Mouse (Mus musculus) CD8-positive naive resting alpha-beta T cell, adult 2 months (primary cell): Measurements from ENCODE around the gene 1700113H08Rik.

Source experiments
- DNase-seq, 2 experiments: peaks; one replicate each; pipeline ENCODE4 v3.0.0; 2022; ENCODE audit warnings: low read depth in 2 of 2, low spot score in 2 of 2

1700113H08Rik gene

DNA sequence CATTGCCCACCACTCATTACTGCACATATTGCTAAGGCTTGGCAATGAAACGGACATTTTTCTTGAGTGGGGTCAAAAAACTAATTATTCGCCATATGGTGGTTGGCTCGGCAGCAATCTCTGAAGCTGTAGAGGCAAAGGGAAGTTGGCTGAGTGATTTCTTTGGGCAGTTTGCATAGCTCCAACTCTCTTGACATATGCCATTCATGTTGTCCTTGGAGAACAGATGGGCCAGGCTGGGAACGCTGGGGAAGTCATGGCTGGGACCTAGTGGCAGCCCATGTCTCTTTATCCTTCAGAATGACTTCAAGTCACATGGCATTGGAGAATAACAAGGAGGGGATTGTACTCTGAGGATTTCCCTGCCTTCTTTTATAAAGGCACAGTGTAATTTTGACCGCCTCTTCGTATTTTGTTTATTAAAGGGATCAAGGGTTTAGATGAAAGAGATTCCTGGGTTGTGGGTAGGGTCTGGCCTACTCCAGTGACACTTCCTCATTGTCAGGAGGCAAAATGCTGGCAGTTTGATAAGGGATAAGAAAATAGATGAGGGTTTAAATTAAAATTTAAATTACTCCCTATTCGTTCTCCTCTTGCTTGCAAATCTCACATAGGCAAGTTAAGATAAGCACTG, 138.4 kb downstream of the 1700113H08Rik start:
- DNase-seq = no peak

DNA sequence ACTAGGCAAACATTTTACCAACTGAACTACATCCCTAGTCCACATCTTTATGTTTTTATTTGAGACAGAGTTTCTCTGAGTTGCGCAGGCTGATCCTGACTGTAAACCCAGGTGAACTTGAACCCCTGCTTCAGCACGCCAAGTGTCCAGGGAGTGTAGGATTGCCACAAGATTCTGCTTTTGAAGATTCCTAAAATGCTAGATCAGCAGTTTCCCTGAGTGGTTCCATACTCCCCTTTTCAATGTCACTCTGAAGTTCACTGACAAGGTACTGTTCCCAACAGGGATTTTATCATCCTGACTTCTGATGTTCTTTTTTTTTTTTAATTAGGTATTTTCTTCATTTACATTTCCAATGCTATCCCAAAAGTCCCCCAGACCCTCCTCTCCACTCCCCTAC, 140.9 kb downstream of the 1700113H08Rik start:
- DNase-seq = no peak

DNA sequence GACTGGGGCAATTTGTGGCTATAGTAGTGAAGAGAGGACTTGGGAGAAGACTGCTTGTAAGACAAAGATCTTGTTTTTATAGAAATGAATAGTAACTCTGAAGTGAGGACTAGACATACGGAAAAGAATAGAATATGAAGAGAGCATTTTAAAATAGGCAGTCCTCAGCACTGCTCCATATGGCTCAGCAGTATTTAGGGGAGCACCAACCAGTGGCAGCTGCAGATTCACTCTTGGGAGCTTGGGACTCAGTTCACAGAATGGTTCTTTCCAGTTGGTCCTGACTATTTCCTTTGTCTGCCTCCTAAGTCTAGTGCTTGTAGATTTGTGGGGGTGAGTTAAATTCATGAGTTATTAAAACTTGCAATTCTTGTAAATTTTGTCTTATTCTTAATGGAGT, 151.6 kb downstream of the 1700113H08Rik start:
- DNase-seq = no peak

DNA sequence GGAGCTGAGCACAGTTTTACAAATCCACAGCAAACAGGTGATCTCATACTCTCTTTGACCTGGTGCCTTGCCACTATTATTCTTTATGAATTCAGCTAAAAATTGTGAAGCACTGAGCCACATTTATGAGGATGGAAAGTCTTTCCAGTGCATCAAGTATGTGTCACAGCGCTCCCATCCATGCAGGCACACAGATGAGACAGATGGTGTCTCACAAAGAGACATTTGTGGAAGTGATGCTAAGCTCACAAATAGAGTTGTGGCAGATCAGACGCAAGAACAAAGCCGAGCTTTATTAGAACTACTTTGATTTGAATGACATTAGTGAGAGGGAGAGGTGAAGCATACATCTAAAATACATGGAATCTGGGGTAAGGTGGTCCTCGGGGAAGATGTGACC, 153.2 kb downstream of the 1700113H08Rik start:
- DNase-seq = no peak

DNA sequence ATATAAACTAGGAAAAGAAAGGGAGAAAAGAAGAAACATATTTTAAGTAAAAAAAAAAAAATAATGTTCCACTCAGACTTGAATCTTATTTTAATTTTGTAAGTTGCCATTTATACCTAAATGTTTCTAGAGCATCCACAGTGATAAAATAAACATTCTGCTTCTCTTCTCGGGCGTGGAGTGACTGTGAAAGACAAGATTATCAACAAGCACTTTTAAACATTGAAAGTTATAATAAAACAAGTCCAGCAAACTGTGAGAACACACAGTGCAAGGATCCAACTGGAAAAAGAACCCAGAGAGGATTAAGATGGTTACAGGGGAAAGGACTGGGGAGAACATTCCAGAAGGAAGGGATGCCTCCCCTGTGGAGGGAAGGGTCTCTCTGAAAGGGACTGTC, 155.0 kb downstream of the 1700113H08Rik start:
- DNase-seq = no peak

DNA sequence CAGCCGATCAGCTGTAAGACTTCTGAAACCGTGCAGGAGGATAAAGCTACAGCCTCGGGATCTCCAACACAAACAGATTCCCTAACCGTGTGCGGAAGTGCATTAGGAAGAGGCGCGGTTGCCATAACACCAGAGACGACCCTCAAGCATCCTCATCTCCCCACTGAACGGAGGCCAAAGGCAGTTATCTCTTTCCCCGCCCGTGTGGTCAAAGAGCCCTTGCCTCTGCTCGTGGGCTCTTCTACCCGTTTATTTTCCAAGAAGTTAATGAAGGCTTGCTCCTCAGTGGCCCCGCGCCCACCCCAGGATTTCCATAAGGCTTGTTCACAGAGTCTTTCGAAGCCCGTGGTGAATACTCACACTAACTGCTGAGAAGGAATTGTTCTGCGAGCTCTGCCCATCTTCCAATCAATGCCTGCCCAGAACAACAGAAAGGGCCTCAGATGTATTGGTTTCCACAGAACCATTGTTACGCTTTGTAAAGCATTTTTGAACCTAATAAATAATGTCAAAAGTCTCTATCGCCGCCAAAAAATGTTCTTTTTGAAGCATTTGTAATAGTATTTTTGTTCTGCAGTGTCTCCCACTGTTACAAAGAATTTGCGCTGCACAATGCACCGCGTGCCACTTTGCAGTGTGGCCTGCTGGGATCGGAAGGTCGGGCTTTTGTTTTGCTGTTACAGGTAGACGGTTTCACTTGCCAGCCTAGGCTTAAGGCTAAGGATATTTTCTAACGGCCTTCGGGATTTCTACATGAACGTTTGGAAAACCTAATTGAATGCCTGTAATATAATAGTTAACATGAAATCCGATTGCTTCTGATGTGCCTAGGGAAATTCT, 172.4 kb downstream of the 1700113H08Rik start:
- no peak for DNase-seq

DNA sequence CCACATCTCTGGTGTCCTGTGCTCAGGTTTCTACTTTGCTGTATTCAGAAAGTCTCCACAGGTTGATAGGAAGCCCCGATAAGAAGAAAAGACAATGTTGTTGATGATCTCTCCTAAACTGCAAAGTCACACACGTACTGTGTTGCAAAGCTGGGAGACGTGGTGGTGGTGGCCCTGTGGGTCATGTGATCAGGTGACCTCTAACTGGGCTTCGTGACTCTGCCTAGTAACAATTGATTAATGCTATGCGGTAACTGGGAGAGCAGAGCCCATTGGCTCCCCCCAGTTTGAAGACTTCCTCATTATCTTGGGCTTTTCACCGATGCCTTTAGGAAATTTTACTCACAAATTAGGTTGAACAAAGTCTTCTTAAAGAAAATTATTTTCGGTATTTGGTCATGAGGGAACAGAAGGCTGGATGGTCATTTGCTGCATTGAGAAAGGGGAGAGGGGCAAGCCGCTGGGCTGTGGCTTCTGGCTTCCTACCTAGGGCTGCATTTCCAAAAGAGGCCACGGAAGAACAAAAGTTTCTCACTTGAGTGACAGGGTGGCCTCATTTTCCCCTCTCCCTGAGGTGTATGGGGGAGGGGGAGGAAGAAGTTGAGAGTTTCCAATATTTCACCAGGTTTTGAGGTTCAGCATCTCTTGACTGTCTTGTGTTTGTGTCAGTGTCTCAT, 181.6 kb downstream of the 1700113H08Rik start:
- DNase-seq = no peak

DNA sequence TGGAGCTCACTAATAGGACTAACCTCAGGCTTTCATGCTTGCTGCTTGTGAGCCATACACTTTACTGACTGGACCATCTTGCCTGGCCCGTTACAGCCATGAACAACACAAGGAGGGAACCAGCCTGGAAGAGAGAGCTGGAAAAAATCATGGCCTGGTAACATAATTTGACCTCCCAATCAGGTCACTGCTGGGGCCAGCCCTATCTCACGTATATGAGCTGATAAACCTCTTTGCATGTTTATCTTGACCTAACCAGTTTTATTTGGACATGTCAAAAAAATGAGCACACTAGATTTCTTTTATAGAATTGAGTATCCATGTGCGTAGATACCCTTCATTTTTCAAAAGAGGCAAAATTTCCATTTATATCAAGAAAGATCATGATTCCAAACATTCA, 213.9 kb downstream of the 1700113H08Rik start:
- DNase-seq = no peak

DNA sequence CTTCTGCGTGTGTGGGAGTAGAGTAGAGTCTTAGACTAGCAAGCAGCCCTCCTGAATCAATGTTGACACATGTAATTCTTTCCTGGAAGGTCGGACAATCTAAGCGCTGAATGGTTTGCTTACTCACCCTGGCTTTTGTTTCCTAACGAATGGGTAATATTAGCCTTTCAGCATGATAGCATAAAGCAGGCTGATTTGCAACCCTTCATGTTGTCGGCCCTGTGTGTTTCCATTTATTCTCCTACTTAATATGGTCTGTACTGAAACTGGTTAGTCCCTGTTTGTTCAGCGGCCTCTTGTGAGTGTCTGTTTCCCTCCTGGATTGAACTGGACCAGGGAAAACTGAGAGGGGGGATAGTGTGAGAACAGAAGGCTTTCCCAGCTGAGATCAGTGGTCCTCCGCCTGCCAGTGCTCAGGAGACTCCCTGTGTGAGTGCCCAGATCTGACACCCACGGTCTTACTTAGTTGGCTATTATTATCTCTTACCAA, 214.3 kb downstream of the 1700113H08Rik start:
- DNase-seq = no peak

DNA sequence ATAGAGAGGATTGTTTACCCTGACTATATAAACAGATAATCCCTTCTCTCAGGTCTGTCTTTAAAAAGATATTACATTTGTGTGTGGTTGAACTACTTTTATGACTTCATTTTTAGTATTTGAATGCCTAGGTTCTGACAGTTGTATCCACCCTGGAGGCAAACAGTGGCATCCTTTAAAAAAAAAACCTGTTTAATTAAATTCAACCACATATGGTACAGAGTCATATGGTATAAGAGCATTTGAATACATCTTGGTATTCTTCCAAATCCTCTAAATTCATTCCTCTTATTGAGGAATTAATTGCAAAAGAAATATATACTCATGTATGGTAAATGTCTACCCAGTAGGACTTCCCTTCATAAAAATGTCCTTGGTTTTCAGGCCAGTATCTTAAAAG, 217.2 kb downstream of the 1700113H08Rik start:
- no peak for DNase-seq
